Mouse (Mus musculus): ENCODE data around the gene Tmem161b.

DNA sequence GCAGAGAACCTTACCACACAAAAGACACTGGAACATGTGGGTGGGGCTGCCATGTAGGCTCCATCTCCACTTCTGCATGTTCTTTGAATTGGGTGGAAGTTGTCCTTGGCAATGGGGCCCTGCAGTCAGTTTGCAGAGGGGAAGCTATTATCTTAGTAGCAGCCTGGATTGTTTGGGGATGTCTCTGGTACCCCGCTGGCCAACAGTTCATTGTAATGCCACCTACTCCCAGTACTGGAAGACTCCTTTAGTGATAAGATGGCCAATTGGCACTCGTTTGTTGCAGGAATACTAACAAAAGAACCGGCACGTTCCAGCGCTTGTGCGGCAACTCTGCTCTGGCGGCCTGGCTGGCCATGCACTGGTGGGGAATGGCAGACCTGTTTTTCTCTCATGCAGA, 14.7 kb downstream of the Tmem161b start:
- TF ChIP-seq MAX (IDR thresholded peaks at IDR 0.05) = no peak
- no peak for TF ChIP-seq CTCF (IDR thresholded peaks at IDR 0.05; ENCODE audit: control insufficient read depth, insufficient read depth, insufficient read length)
- no peak for TF ChIP-seq USF1 (IDR thresholded peaks at IDR 0.05; ENCODE audit: low read depth)
- TF ChIP-seq MYOG (IDR thresholded peaks at IDR 0.05; ENCODE audit: control insufficient read depth, extremely low read depth, insufficient read length) = no peak
- no peak for TF ChIP-seq FOSL1 (IDR thresholded peaks at IDR 0.05; ENCODE audit: insufficient read depth, low read length, poor library complexity, severe bottlenecking)
- no peak for TF ChIP-seq MYOD1 (IDR thresholded peaks at IDR 0.05; ENCODE audit: control insufficient read depth, insufficient read length, low read depth)

All from C2C12 (cell line).